Mouse (Mus musculus) hindbrain, embryonic 15.5 days (tissue): ENCODE data around the gene Slc44a4. TPM values are rescaled to one million over a fixed set of nuclear protein-coding genes. Genes with fewer than 3 reads are reported as not detected.
"Not testable (repeated sequence)": the region's sequence is repeated elsewhere in the genome, so short reads cannot be mapped to it uniquely, and the experiment has no call there.

Source experiments
- ATAC-seq: fragments of 200-750 bp; cut with Nextera tagmentation; 2 replicates; pipeline ENCODE4 v1.8.0; 2017; ENCODE audit warnings: low read depth, moderate number of reproducible peaks, moderate TSS enrichment; ENCODE audit not compliant: low FRiP score
- H3K27ac ChIP-seq: fragments of 300-500 bp; sonication (generic); replicated peaks from 2 replicates; pipeline ENCODE4 v1.5.1; 2015; ENCODE audit warnings: mild to moderate bottlenecking, inconsistent platforms
- H3K27me3 ChIP-seq: fragments of 300-500 bp; sonication (generic); 2 replicates; pipeline ENCODE4 v1.6.1; 2015; ENCODE audit warnings: control low read depth, inconsistent platforms
- H3K36me3 ChIP-seq: fragments of 300-500 bp; sonication (generic); 2 replicates; pipeline ENCODE4 v1.6.1; 2015; ENCODE audit warnings: control low read depth, inconsistent platforms
- H3K4me1 ChIP-seq: fragments of 300-500 bp; sonication (generic); replicated peaks from 2 replicates; pipeline ENCODE4 v1.6.1; 2015; ENCODE audit warnings: control low read depth, inconsistent platforms
- H3K4me2 ChIP-seq: fragments of 300-500 bp; sonication (generic); 2 replicates; pipeline ENCODE4 v1.6.1; 2015; ENCODE audit warnings: moderate library complexity, mild to moderate bottlenecking, inconsistent platforms
- H3K4me3 ChIP-seq: fragments of 300-500 bp; sonication (generic); 2 replicates; pipeline ENCODE4 v1.5.1; 2015; ENCODE audit warnings: mild to moderate bottlenecking, inconsistent platforms
- H3K9ac ChIP-seq: fragments of 300-500 bp; sonication (generic); 2 replicates; pipeline ENCODE4 v1.6.1; 2015; ENCODE audit warnings: inconsistent platforms
- H3K9me3 ChIP-seq: fragments of 300-500 bp; sonication (generic); 2 replicates; pipeline ENCODE4 v1.6.1; 2016; ENCODE audit warnings: control low read depth, inconsistent platforms
- WGBS: fragments of 180-500 bp; shearing (Covaris S2); methylation state at CpG from one replicate; pipeline ENCODE4 v1.1.7; 2015; 5-methylcytosine and 5-hydroxymethylcytosine counted together
- polyA plus RNA-seq: library from polyadenylated mRNA; unstranded; fragments of >200 nt; fragmentation: Nextera tagmentation; extraction: Ambion mirVana; gene quantifications from 2 replicates; pipeline ENCODE4 v1.2.1, GENCODE M21; 2015

Gene Slc44a4
- polyA plus RNA-seq, 1 experiment from 2014 or later, result 0.09 TPM

DNA sequence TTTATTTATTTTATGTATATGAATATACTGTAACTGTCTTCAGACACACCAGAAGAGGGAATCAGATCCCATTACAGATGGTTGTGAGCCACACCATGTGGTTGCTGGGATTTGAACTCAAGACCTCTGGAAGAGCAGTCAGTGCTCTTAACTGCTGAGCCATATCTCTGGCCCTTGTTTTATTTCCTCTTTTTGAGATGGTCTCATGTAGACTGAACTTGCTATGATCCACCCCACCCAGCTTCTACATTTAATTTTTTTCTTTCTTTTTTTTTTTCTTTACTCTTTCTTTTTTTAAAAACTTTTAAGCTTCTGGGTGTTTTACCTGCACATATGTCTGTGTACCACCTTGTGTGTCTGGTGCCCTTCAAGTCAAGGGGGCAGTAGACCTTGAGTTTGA, 13.4 kb upstream of the Slc44a4 start:
- ATAC-seq, H3K9me3 ChIP-seq, H3K9ac ChIP-seq, H3K27me3 ChIP-seq, H3K27ac ChIP-seq: not testable (repeated sequence)
- Histone ChIP-seq H3K4me3 (0 out of 2 replicates have a peak overlapping the region, but pooled peaks have one; percentile 92), H3K36me3 (peaks cover 44% of the 10 kb centered on the region), H3K4me2 (peak overlapping the region; percentile 96), H3K4me1 (peaks cover 40% of the 10 kb centered on the region)

- 94% methylated on average over 9 of the region's 10 CpGs for WGBS
- ATAC-seq, result not testable (repeated sequence)
- peaks cover 55% of the 10 kb centered on the region for H3K36me3 ChIP-seq
Measured at GRCm38 (mm10) chr17:34901948-34902347, 12.3 kb upstream of the Slc44a4 start.

GRCm38 (mm10) chr17:34902895-34903294, 11.4 kb upstream of the Slc44a4 start:
- Histone ChIP-seq H3K9ac (no peak overlapping the region), H3K4me3 (no peak overlapping the region), H3K9me3 (no peaks in the 10 kb centered on the region), H3K4me2 (no peak overlapping the region), H3K4me1 (peaks cover 20% of the 10 kb centered on the region), H3K36me3 (peaks cover 65% of the 10 kb centered on the region), H3K27ac (no peak overlapping the region), H3K27me3 (no peaks in the 10 kb centered on the region)
- 91% methylated on average over 9 of the region's 9 CpGs for WGBS
- no peak for ATAC-seq

More at GRCm38 (mm10) chr17:34901948-34902347, 12.3 kb upstream of the Slc44a4 start:
- H3K4me1 ChIP-seq, result peaks cover 29% of the 10 kb centered on the region
- not testable (repeated sequence) for H3K4me2 ChIP-seq, H3K9ac ChIP-seq, H3K27ac ChIP-seq, H3K27me3 ChIP-seq, H3K4me3 ChIP-seq, H3K9me3 ChIP-seq

GRCm38 (mm10) chr17:34910982-34911381, 3.3 kb upstream of the Slc44a4 start:
- Histone ChIP-seq H3K4me2 (no peak overlapping the region), H3K27me3 (no peaks in the 10 kb centered on the region), H3K9ac (no peak overlapping the region), H3K36me3 (peaks cover 79% of the 10 kb centered on the region), H3K4me3 (no peak overlapping the region), H3K9me3 (no peaks in the 10 kb centered on the region), H3K4me1 (no peaks in the 10 kb centered on the region), H3K27ac (no peak overlapping the region)
- 87% methylated on average over 10 of the region's 10 CpGs for WGBS
- no peak for ATAC-seq

GRCm38 (mm10) chr17:34911945-34912351, 2.3 kb upstream of the Slc44a4 start:
- WGBS, result 54% methylated on average over 5 of the region's 5 CpGs
- no peak for ATAC-seq
- Histone ChIP-seq H3K27me3 (no peaks in the 10 kb centered on the region), H3K9me3 (no peaks in the 10 kb centered on the region), H3K4me3 (no peak overlapping the region), H3K4me2 (no peak overlapping the region), H3K27ac (no peak overlapping the region), H3K9ac (no peak overlapping the region), H3K4me1 (no peaks in the 10 kb centered on the region), H3K36me3 (peaks cover 70% of the 10 kb centered on the region)

DNA sequence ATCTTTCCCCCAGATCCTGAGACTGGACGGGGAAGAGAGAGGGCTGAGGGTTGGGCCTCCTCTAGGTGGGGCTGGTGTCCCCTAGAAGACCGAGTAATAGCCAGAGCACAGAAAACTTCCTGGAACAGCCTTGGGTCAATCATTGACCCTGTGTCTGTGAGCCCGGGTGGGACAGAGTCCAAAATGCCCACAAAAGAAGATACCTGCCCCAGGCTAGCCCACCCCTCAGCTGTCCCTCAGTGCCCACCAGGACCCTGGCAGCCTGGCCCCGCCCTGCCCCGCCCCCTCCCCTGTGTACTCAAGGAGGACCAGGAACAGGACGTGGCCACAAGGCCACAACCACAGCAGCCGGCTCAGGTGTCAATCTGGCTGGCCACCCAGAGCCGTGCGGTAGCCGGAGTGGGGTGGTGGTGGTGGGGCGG, 1.2 kb downstream of the Slc44a4 start:
- Histone ChIP-seq H3K4me2 (no peak overlapping the region), H3K36me3 (peaks cover 35% of the 10 kb centered on the region), H3K9me3 (no peaks in the 10 kb centered on the region), H3K4me1 (no peaks in the 10 kb centered on the region), H3K27ac (no peak overlapping the region), H3K4me3 (no peak overlapping the region), H3K9ac (no peak overlapping the region), H3K27me3 (no peaks in the 10 kb centered on the region)
- ATAC-seq, result no peak
- 27% methylated on average over 11 of the region's 11 CpGs for WGBS

GRCm38 (mm10) chr17:34916316-34916715, 2.0 kb downstream of the Slc44a4 start:
- H3K27me3 ChIP-seq, result no peaks in the 10 kb centered on the region
- no peak overlapping the region for H3K27ac ChIP-seq
- no peak overlapping the region for H3K4me3 ChIP-seq
- WGBS, result 83% methylated on average over 5 of the region's 5 CpGs
- ATAC-seq, result no peak
- H3K4me2 ChIP-seq, result no peak overlapping the region
- no peaks in the 10 kb centered on the region for H3K9me3 ChIP-seq
- no peak overlapping the region for H3K9ac ChIP-seq
- no peaks in the 10 kb centered on the region for H3K4me1 ChIP-seq
- peaks cover 26% of the 10 kb centered on the region for H3K36me3 ChIP-seq

GRCm38 (mm10) chr17:34917188-34917587, 2.9 kb downstream of the Slc44a4 start:
- Histone ChIP-seq H3K27ac (no peak overlapping the region), H3K36me3 (peaks cover 17% of the 10 kb centered on the region), H3K9ac (no peak overlapping the region), H3K9me3 (no peaks in the 10 kb centered on the region), H3K27me3 (no peaks in the 10 kb centered on the region), H3K4me1 (no peaks in the 10 kb centered on the region), H3K4me3 (no peak overlapping the region), H3K4me2 (no peak overlapping the region)
- WGBS, result 77% methylated on average over 9 of the region's 9 CpGs
- ATAC-seq, result no peak

GRCm38 (mm10) chr17:34922939-34923338, 8.7 kb downstream of the Slc44a4 start:
- no peak for ATAC-seq
- H3K36me3 ChIP-seq, result no peaks in the 10 kb centered on the region
- H3K27me3 ChIP-seq, result no peaks in the 10 kb centered on the region
- 52% methylated on average over 6 of the region's 6 CpGs for WGBS
- no peak overlapping the region for H3K9ac ChIP-seq
- no peak overlapping the region for H3K27ac ChIP-seq
- H3K4me1 ChIP-seq, result no peaks in the 10 kb centered on the region
- no peaks in the 10 kb centered on the region for H3K9me3 ChIP-seq
- no peak overlapping the region for H3K4me2 ChIP-seq
- no peak overlapping the region for H3K4me3 ChIP-seq

DNA sequence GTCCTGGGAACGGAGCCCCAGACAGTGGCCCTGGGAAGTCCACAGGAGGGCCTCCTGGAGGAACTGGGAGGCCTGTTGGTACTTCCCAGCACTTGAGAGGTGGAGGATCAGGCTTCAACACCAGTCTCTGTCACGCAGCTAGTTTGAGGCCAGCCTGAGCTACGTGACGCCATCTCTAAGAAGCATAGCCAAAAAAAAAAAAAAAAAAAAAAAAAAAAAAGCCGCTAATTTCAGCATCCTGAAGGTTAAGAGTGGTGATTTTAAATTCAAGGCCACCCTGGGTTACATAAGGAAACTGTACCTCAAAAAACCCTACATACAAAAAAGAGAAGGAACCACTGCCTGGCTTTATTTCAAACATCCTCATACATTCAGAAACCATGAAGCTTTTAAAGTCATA, 10.0 kb downstream of the Slc44a4 start:
- Histone ChIP-seq H3K4me2 (no peak overlapping the region), H3K27ac (no peak overlapping the region), H3K27me3 (no peaks in the 10 kb centered on the region), H3K9me3 (no peaks in the 10 kb centered on the region), H3K4me1 (no peaks in the 10 kb centered on the region), H3K4me3 (no peak overlapping the region), H3K36me3 (no peaks in the 10 kb centered on the region), H3K9ac (no peak overlapping the region)
- WGBS, result 66% methylated on average over 5 of the region's 5 CpGs
- ATAC-seq, result no peak

DNA sequence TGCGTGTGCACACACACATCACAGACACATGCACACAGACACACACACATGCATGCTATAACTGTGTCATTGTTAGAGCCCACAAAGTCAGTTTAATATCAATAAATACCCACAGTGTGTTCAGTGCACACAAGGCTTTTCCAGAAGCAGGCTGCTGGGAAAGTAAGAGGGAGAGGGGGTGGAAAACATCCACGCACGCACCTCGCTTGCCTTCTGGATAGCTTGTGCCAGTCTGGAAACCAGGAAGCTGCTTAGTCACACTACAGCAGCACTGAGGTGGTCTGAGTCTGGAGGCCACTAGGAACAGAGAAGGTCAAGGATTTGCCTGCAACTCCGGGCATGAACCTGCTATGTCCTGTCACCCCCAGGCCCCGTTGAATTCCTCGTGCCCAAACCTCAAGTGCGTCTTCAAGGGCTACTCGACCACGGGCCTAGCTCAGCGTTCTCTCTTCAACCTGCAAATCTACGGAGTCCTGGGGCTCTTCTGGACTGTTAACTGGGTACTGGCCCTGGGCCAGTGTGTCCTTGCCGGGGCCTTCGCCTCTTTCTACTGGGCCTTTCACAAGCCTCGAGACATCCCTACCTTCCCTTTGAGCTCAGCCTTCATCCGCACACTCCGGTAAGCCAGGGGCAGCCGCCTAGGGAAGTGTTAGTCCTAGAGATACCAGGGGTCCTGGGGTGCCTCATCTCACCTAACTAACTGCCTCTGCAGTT, 13.2 kb downstream of the Slc44a4 start:
- Histone ChIP-seq H3K4me1 (peaks cover 7% of the 10 kb centered on the region), H3K36me3 (no peaks in the 10 kb centered on the region), H3K9me3 (no peaks in the 10 kb centered on the region), H3K4me3 (no peak overlapping the region), H3K9ac (no peak overlapping the region), H3K27ac (no peak overlapping the region), H3K4me2 (no peak overlapping the region), H3K27me3 (no peaks in the 10 kb centered on the region)
- 87% methylated on average over 18 of the region's 18 CpGs for whole genome bisulfite sequencing
- ATAC-seq, result no peak

DNA sequence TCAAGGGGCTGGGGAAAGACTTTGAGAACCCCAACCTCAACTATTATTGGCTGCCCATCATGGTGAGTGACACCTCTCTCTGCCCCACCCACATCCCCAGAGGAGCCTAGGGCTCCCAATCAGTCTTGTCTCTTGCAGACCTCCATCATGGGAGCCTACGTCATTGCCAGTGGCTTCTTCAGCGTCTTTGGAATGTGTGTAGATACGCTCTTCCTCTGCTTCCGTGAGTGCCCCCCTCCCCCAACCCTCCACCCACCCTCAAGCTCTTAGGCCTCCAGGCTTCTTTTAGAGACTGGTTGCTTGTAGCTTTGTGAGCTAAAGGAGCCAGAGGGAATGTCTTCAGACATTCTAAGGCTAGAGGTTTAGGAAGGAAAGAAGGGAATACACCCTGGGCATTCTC, 14.6 kb downstream of the Slc44a4 start:
- H3K9me3 ChIP-seq, result no peaks in the 10 kb centered on the region
- H3K9ac ChIP-seq, result no peak overlapping the region
- 77% methylated on average over 4 of the region's 4 CpGs for WGBS
- no peak overlapping the region for H3K4me3 ChIP-seq
- H3K27ac ChIP-seq, result no peak overlapping the region
- H3K4me1 ChIP-seq, result peaks cover 9% of the 10 kb centered on the region
- H3K36me3 ChIP-seq, result no peaks in the 10 kb centered on the region
- H3K27me3 ChIP-seq, result no peaks in the 10 kb centered on the region
- no peak overlapping the region for H3K4me2 ChIP-seq
- ATAC-seq, result no peak
